Mouse (Mus musculus) ES-E14 (cell line): ENCODE results near the gene Ltb. TPM values are rescaled to one million over a fixed set of nuclear protein-coding genes. Genes with fewer than 3 reads are reported as not detected.

Source experiments
- DNase-seq: peaks from one replicate; pipeline ENCODE4 v3.0.0-alpha.2; 2013; ENCODE audit warnings: low read depth, low spot score
- H3K27ac ChIP-seq: 2 replicates; pipeline ENCODE4 v1.5.1; 2012; ENCODE audit warnings: low read depth, mild to moderate bottlenecking, low read length, moderate library complexity, mixed read lengths; ENCODE audit not compliant: poor library complexity, insufficient read depth, severe bottlenecking
- H3K36me3 ChIP-seq: 2 replicates; pipeline ENCODE4 v1.6.1; 2012; ENCODE audit warnings: mild to moderate bottlenecking, low read length, moderate library complexity, mixed read lengths; ENCODE audit not compliant: control insufficient read depth, poor library complexity, insufficient read depth, severe bottlenecking
- H3K4me1 ChIP-seq, 2 experiments: fragments of 150-350 bp in 1 of 2; sonication (generic) in 1 of 2; 2 replicates each; pipeline ENCODE4 v1.6.1; 2012; ENCODE audit warnings: low read length in 2 of 2, mild to moderate bottlenecking in 1 of 2, mixed read lengths in 1 of 2; ENCODE audit not compliant: control insufficient read depth in 2 of 2, insufficient read depth in 2 of 2, poor library complexity in 1 of 2
- H3K4me3 ChIP-seq, 2 experiments: fragments of 150-350 bp in 1 of 2; sonication (generic) in 1 of 2; 2 replicates each; pipeline ENCODE4 v1.5.1; 2012; ENCODE audit warnings: low read length in 2 of 2, low read depth in 1 of 2, mild to moderate bottlenecking in 1 of 2, mixed read lengths in 1 of 2; ENCODE audit not compliant: insufficient read depth in 1 of 2, poor library complexity in 1 of 2, severe bottlenecking in 1 of 2
- H3K9ac ChIP-seq: 2 replicates; pipeline ENCODE4 v1.6.1; 2012; ENCODE audit warnings: low read depth, mild to moderate bottlenecking, low read length, mixed read lengths; ENCODE audit not compliant: poor library complexity, insufficient read depth, severe bottlenecking
- H3K9me3 ChIP-seq: fragments of 150-350 bp; sonication (generic); 2 replicates; pipeline ENCODE4 v1.6.1; 2012; ENCODE audit warnings: low read depth, mild to moderate bottlenecking, low read length; ENCODE audit not compliant: control insufficient read depth, insufficient read depth
- CHD2 ChIP-seq: IDR thresholded peaks from 2 replicates; pipeline ENCODE4 v1.6.1; 2014; ENCODE audit warnings: mild to moderate bottlenecking, low read depth, low read length, inconsistent platforms
- HCFC1 ChIP-seq: IDR thresholded peaks from 2 replicates; pipeline ENCODE4 v1.6.1; 2012; ENCODE audit warnings: low read length, inconsistent platforms, borderline replicate concordance; ENCODE audit not compliant: insufficient read depth
- MAFK ChIP-seq: IDR thresholded peaks from 2 replicates; pipeline ENCODE4 v1.6.1; 2014; ENCODE audit warnings: mild to moderate bottlenecking, low read depth, low read length, inconsistent platforms; ENCODE audit not compliant: insufficient read depth
- ZC3H11A ChIP-seq: IDR thresholded peaks from 2 replicates; pipeline ENCODE4 v1.6.1; 2012; ENCODE audit warnings: low read depth, mild to moderate bottlenecking, inconsistent platforms, low read length, borderline replicate concordance
- ZNF384 ChIP-seq: IDR thresholded peaks from 2 replicates; pipeline ENCODE4 v1.6.1; 2012; ENCODE audit warnings: low read depth, low read length, inconsistent platforms
- in situ Hi-C, 2 experiments: fragments of 600-800 bp; cut with MboI; formaldehyde crosslinking; loops; one replicate each; pipeline ENCODE4 v1.15.1; 2025; ENCODE audit warnings: low sequenced_read_pairs in 2 of 2, inconsistent platforms in 1 of 2; ENCODE audit not compliant: unreplicated experiment in 2 of 2
- total RNA-seq: library from RNA; depleted of rRNA; stranded (reverse); fragments of 300-350 nt; gene quantifications from 2 replicates; pipeline ENCODE4 v1.2.3, GENCODE M21; 2012

Gene Ltb
- total RNA-seq, 1 experiment: 10.1 TPM

GRCm38 (mm10) chr17:35210593-35210992, 16.4 kb downstream of the Ltb start:
- Histone ChIP-seq H3K9ac (no peak overlapping the region), H3K9me3 (no peaks in the 10 kb centered on the region), H3K4me3 (no peak overlapping the region), H3K4me1 (no peaks in the 10 kb centered on the region), H3K27ac (no peak overlapping the region), H3K36me3 (no peaks in the 10 kb centered on the region)
- in situ Hi-C loops: no loop called here
- no peak for TF ChIP-seq CHD2
- TF ChIP-seq HCFC1: no peak
- no peak for TF ChIP-seq ZC3H11A
- TF ChIP-seq MAFK: no peak
- no peak for TF ChIP-seq ZNF384
- no peak for DNase-seq

- no peak for DNase-seq
- TF ChIP-seq ZNF384 (no peak), MAFK (no peak), HCFC1 (no peak), CHD2 (no peak), ZC3H11A (no peak)
- Histone ChIP-seq H3K27ac (no peak overlapping the region), H3K9me3 (no peaks in the 10 kb centered on the region), H3K4me3 (no peak overlapping the region), H3K9ac (no peak overlapping the region), H3K4me1 (no peaks in the 10 kb centered on the region), H3K36me3 (no peaks in the 10 kb centered on the region)
- in situ Hi-C loops: no loop called here
Measured at GRCm38 (mm10) chr17:35213071-35213470, 18.8 kb downstream of the Ltb start.

- H3K27ac ChIP-seq: no peak overlapping the region
- H3K9me3 ChIP-seq: no peaks in the 10 kb centered on the region
- H3K36me3 ChIP-seq: 0 out of 2 replicates have a peak, but pooled peaks cover under 1% of the 10 kb centered on the region
- no peak overlapping the region for H3K4me3 ChIP-seq
- DNase-seq: no peak
- in situ Hi-C loops: no loop called here
- TF ChIP-seq ZC3H11A (no peak), ZNF384 (no peak)
- H3K4me1 ChIP-seq: peaks cover 3 to 10% of the 10 kb centered on the region in 2 experiments; a peak in 2 of 4 replicates
- peak overlapping the region; percentile 34; the same call in 1 of the 2 replicates for H3K9ac ChIP-seq
Measured at GRCm38 (mm10) chr17:35218516-35219193, 24.4 kb downstream of the Ltb start.

- Histone ChIP-seq H3K9me3 (no peaks in the 10 kb centered on the region), H3K4me1 (peaks cover 3 to 10% of the 10 kb centered on the region in 2 experiments; a peak in 2 of 4 replicates), H3K4me3 (no peak overlapping the region), H3K27ac (no peak overlapping the region), H3K36me3 (0 out of 2 replicates have a peak, but pooled peaks cover 2% of the 10 kb centered on the region), H3K9ac (no peak overlapping the region)
- no peak for TF ChIP-seq ZNF384
- peak; percentile 23; the same call in 1 of the 2 replicates for TF ChIP-seq MAFK
- no peak for DNase-seq
- in situ Hi-C loops: no loop called here
Measured at GRCm38 (mm10) chr17:35219601-35220041, 25.4 kb downstream of the Ltb start.
